Mouse (Mus musculus): Measurements from ENCODE around the gene Tmem259.

Gene Tmem259

DNA sequence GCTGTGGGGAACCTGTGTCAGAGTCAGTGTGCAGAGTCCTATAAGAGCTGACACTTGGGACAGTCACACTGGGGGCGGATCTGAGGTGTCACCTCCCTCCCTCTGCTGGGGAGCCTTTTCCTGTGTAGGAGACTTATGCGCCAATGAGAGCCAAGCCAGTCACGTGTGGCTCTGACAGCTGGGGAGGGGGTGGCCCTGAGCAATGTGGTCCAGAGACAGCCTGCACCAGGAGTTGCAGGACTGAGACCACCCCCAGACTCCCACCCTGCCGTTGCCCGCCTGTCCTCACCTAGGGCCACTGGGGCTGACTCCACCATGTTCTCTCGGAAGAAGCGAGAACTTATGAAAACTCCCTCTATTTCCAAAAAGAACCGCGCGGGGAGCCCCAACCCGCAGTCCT lies 32.4 kb upstream of the Tmem259 start, which contains the start of gene Arhgap45:
Arhgap45 (plus strand) TSS at position 143 of the 400 bp plus-strand sequence.
- DNase-seq (ENCODE audit: extremely low spot score, low spot score): no peak

DNA sequence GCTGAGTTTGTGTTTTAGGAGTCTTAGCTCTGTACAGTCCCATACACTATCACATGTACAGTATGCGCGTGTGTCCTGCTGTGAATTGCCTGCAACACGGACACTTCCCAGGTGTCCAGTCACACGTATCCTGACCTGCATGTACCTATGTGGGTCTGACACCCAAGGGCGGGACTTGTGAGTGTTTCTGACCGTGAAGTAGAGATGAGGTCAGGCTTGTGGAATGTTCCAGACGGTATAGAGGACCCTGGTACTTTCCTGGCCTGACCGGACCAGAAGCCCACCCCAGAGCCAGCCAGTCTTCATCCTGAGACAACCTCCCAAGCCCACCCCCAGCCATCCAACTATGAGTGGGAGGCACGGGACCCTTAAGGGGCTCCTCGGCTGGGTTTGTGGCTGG lies 31.5 kb upstream of the Tmem259 start:
- DNase-seq (ENCODE audit: extremely low spot score, low spot score): no peak

DNA sequence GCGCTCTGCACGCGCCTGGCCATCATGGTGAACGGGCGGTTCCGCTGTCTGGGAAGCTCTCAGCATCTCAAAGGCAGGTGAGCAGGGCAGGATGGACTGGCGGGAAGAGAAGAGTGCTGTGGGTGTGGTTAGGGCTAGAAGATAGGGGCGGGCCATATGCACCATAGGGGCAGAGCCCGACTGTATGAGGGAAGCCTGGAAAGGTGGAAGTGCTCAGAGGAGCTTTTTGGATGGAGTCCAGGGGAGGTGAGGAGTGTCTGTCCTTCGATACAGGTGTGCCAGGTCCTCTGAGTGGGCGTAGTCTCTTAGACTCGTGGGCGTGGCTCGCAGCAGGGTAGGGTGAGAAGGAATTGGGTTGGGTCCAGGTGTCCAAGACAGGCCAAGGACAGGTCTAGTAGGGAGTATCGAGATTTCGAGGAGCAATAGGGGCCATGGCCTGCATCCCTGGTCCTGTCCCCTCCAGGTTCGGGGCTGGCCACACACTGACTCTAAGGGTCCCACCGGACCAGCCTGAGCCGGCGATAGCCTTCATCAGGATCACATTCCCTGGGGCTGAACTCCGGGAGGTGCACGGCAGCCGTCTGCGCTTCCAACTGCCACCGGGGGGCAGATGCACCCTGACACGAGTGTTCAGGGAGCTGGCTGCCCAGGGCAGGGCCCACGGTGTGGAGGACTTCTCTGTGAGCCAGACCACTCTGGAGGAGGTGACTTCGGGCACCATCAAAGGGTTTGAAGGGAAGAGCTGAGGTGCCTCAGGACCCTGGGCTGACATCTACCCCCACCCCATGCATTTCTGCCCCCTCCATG lies 30.6 kb upstream of the Tmem259 start:
- DNase-seq (ENCODE audit: extremely low spot score, low spot score): no peak

DNA sequence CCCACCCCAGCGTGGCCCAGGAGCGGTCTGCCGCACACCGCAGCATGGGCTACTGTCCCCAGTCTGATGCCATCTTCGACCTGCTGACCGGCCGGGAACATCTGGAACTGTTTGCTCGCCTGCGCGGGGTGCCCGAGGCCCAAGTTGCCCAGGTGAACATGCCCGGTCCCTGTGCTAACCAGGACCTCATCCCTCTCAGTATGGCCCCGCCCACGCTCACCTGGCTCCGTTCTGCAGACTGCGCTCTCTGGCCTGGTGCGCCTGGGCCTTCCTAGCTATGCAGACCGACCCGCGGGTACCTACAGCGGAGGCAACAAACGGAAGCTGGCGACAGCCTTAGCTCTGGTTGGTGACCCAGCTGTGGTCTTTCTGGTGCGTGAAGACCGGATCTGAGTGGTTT lies 29.5 kb upstream of the Tmem259 start:
- no peak for DNase-seq (ENCODE audit: extremely low spot score, low spot score)

DNA sequence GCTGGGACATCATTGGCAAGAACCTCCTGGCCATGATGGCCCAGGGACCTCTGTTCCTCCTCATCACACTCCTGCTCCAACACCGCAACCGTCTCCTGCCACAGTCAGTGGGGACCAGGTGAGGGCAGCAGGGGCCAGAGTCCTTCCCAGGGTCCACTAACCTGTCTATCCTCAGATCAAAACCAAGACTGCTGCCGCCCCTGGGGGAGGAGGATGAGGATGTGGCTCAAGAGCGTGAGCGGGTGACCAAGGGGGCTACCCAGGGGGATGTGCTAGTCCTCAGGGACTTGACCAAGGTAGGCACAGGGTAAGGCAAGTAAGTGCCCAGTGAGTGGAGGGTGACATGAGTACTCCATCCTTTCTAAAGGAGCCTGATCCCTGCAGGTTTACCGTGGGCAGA lies 27.6 kb upstream of the Tmem259 start:
- DNase-seq (ENCODE audit: extremely low spot score, low spot score): no peak

DNA sequence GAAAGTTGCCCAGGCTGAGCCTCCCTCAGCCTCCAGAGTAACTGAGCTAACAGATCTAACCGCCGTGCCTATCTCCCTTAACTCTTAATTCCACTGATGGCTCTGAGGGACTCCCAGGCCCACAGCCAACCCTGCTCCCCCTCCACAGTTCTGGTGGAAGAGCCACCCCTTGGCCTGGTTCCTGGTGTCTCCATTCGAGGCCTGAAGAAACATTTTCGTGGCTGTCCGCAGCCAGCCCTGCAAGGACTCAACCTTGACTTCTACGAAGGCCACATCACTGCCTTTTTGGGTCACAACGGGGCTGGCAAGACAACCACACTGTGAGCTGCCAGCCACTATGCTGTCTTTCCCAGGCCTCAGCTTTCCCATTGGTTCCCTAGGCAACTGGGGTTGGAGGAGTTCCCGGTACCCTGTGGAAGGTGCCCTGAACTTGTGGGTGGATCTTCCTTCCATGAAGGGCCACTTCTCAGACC lies 20.1 kb upstream of the Tmem259 start:
- DNase-seq (ENCODE audit: extremely low spot score, low spot score): no peak

DNA sequence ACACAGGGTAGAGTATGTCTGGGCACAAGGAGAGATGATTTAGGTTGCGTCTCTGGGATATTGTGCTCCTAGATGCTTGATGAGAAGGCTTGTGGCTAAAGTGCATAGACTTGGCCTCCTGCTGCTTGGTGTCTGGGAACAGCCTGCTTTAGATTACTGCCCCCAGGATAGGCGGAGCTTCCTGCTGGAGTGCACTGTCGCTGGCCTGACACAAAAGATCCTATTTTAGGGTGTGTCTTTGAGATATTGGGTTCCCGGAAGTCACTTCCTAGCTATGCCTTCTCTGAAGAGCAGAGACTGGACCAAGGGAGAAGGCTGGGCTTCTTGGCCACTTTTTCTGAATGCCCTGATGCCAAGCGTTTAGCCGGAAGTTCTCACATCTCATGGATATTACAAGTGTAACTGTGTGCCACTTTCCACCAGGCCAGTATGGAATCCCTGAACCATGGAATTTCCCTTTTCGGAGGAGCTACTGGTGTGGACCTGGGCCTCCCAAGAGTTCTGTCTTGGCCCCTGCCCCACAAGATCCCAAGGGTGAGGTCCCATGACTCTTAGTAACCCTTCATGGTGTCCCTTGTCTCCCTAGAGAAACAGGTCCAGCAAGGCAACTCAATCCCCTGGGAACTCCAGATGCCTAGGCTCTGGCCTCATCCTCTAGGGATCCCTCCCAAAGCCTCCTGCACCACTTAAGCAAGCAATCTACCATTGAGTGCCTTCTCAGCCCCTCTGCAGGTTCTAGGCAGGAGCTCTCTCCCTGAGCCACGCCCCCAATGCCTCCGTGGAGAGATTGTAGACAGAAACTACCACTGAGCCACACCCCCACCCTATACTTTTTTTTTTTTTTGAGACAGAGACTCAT lies 19.5 kb upstream of the Tmem259 start:
- no peak for DNase-seq (ENCODE audit: extremely low spot score, low spot score)

DNA sequence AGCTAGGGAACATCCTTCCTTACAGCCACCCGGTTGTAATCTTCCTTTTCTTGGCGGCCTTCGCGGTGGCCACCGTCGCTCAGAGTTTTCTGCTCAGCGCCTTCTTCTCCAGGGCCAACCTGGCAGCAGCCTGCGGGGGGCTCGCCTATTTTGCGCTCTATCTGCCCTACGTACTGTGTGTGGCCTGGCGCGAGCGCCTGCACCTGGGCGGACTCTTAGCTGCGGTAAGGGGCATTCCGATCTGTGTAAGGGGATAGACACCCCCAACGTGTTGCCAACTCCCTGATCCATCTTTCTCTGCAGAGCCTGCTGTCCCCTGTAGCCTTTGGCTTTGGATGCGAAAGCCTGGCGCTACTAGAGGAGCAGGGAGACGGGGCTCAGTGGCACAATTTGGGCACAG lies 18.7 kb upstream of the Tmem259 start:
- DNase-seq (ENCODE audit: extremely low spot score, low spot score): no peak

DNA sequence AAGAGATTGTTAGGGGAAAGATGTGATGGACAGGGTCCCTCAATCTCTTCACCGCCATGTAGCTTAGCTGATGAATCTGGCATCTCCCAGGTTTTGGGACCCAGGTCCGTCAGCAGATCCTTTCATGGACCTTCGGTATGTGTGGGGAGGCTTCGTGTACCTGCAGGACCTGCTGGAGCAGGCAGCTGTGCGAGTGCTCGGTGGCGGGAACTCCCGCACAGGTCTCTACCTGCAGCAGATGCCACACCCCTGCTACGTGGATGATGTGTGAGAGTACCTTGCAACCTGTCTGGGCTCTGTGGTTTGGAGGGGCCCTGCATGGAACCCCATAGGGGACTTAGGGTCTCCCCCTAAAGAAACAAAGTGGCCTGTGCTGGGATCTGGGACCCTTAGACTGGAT lies 17.8 kb upstream of the Tmem259 start:
- DNase-seq (ENCODE audit: extremely low spot score, low spot score): no peak

DNA sequence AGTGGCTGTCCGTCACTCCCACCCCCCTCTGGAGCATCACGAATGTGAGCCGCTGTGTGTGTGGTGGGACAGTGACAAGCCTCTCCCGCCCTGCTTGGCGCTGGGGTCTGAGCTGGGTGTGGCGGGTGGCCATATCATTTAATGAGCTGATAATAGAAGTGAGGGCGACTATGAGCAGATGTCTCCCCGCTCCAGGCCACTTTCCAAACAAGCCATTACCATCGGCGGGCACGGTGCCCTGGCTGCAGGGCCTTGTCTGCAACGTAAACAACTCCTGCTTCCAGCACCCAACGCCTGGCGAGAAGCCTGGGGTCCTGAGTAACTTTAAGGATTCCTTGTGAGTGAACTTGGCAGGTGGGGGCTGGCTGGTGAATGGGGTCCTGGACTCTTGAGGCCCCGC lies 13.7 kb upstream of the Tmem259 start:
- DNase-seq (ENCODE audit: extremely low spot score, low spot score): no peak

DNA sequence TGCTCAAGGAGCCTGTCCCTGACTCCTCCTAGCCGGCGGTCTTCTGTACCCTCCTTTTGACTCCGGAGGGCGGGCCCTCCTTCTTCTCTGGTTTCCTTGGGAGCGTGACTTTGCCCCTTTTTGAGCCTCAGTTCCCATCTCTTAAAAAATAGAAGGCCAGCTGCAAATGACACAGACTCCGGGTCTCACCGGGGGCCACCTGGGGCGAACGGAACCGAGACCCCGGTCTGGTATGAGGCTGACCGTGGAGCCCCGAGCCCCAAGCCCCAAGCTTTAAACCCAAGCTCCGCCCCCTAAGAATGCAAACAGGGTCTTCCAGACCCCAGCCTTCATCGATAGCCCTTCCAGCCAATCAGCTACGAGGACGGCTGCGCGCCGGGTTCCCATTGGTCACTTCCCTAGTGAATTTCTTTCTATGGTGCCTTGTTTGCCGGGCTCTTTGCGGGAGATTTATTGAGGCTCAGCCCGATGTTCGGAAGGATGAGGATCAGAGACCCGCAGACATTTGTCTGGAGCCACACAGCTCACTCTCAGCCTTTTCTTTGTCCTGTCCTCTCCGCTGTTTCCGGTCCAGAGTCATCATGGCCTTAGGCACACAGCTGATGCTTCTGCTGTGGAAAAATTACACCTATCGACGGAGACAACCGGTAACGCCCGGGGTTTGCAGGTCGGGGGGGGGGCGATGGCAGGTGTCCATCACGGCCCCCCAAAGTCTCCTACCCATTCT lies 13.1 kb upstream of the Tmem259 start:
- DNase-seq (ENCODE audit: extremely low spot score, low spot score): peak; percentile 92

DNA sequence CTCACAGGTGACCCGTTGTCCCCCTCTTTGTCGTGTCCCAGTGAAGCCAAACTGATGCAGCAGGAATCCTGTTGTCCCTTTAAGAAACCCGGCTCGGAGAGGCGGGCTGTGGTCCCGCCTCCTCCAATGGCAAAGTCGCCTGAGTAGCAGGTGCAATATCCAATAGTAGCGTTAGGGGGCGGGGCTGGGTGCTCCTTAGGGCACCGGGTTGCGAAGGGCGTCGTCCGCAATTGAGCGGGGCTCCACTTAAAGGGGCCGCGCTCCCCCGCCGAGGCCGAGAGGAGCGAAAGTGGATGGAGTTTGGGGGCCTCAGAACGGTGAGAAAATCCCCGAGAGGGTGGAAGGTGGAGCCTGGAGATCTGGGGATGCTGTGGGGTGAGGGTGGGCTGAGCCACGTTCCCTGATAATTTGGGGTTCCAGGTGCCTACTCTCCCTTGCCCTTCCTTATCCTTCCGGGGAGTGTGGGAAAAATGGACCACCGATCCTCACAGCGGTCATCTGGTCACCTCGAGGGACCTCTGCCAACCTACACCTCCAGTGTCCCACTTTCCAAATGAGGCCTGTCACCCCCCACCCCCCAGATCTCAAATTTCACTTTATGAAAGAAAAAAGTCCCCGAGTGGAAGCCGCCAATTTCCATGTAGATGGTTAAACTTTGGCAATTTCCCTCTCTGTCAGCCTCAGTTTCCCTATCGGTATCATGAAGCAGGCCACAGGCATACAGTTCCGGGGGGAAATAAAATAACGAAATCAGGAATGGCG lies 12.3 kb upstream of the Tmem259 start, which contains the start of gene Abca7:
Abca7 (plus strand) TSS at position 223 of the 762 bp plus-strand sequence.
- peak; percentile 95 for DNase-seq (ENCODE audit: extremely low spot score, low spot score)

DNA sequence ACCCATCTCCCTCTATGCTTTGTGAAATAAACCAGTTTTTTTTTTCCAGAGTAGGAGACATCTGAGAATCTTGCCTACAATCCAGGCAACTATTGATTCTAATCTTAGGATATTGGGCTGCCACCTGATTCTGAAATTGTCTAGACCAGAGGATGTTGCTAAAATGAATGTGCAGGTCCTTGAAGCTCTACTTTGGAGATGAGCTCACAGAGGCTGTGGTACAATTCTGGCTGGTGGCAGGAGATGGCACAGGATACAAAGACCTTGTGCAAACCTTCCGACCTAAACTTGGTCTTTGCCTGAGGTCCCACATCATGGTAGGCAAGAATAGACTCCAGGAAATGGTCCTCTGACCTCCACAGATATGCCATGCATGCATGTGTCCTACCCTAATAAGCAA lies 11.5 kb upstream of the Tmem259 start:
- DNase-seq (ENCODE audit: extremely low spot score, low spot score): no peak

DNA sequence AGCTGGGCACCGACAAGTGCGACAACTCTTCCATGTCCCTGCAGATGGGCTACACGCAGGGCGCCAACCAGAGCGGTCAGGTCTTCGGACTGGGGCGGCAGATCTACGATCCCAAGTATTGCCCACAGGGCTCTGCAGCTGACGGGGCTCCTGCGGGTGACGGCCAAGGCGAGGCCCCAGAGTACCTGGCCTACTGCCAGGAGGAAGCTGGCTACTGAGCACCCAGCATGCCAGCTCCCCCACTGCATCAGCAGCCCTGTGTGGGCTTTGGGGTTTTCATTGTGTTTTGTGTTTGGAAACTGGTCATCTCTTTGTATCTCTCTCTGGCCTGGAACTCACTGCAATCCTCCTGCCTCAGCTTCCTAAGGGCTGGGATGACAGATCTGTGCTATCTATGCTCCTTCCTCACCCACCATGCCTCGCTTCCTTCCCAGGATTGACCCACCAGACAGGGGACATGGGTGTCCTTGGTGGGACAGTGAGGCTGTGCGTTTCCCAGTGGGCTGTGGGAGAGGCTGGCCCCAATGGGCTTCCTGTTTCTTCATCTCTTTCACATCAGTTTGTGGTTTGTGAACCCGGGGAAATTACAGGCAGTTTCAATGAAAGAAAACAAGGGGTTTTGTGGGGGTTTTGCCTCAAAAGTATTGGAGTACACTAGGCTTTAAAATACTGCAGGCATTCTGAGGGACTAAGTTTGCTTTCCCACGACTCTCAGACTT lies 10.4 kb upstream of the Tmem259 start:
- DNase-seq (ENCODE audit: extremely low spot score, low spot score): no peak

DNA sequence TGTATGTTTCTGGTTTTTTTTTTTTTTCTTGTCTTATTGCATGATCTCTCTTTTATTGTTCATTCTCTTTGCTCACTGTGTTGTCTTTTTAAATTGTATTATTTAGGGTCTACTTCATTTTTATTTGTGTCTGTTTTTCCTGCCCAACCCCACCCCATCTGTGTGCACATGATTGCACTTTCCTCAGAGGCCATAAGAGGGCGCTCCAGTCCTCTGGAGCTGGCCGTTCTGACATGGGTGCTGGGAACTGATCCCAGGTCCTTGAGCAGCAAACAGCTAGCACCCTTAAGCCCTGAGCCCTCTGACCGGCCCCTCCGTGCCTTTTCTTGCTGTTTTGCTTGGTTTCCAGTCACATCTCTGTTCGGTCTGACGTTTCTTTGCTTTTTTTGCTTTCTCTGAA lies 7.4 kb upstream of the Tmem259 start:
- DNase-seq (ENCODE audit: extremely low spot score, low spot score): no peak

DNA sequence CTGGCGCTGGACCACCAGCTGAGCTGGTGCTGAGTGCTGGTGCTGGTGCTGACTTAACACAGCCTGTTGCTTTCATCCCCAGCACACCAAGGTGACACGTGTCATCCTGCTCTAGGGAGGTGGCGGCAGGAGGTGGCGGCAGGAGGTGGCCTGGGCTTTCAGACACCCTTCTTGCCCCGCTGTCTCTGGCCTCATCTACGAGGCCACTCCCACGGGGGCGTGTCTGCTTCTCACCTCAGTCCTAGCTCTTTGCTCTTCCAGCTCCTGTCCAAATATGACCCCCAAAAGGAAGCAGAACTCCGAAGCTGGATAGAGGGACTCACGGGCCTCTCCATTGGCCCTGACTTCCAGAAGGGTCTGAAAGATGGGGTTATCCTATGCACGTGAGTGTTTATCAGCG lies 7.0 kb upstream of the Tmem259 start:
- DNase-seq (ENCODE audit: extremely low spot score, low spot score): no peak

DNA sequence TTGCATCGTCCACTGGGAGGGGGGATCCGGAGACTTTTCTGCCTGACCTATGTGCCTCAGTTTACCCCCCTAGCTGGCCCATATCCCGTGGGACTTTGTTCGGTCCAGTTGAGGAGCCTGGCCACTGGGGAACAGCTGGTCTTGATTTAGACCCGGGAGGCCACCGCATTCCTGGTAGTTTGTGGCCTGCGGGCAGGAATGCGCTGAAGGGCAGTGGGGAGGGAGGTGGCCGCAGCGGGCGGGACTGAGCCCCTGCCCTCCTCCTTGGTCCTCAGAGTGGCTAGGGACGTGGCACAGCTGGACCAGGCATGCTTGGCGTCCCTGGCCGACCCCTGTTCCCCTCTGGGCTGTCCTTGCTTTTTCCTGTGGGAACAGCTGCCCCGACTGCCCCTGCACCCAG lies 5.7 kb upstream of the Tmem259 start:
- DNase-seq (ENCODE audit: extremely low spot score, low spot score): peak; percentile 58

DNA sequence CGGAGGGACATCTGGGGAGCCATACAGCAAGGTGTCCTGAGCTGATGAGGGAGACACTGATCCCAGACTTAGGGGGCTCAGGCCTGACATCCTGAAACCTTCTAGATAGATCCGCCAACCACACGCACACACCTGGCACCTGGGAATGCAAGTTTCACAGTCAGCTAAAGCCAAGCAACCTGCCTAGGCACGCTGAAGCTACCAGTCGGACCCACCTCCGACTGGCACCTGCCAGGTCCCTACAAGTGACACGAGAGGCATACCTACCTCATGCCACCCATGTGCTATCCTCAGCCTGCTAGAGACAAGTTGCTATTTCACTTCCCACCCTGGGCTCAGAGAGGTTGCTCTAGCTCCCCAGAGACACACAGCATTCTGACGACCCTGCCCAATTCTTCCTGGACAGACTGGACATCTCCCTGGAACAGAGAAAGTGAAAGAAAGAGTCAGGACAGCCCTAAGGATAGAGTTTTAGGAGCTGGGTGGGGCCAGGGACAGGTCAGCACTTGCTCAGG lies 5.2 kb upstream of the Tmem259 start:
- no peak for DNase-seq (ENCODE audit: extremely low spot score, low spot score)

DNA sequence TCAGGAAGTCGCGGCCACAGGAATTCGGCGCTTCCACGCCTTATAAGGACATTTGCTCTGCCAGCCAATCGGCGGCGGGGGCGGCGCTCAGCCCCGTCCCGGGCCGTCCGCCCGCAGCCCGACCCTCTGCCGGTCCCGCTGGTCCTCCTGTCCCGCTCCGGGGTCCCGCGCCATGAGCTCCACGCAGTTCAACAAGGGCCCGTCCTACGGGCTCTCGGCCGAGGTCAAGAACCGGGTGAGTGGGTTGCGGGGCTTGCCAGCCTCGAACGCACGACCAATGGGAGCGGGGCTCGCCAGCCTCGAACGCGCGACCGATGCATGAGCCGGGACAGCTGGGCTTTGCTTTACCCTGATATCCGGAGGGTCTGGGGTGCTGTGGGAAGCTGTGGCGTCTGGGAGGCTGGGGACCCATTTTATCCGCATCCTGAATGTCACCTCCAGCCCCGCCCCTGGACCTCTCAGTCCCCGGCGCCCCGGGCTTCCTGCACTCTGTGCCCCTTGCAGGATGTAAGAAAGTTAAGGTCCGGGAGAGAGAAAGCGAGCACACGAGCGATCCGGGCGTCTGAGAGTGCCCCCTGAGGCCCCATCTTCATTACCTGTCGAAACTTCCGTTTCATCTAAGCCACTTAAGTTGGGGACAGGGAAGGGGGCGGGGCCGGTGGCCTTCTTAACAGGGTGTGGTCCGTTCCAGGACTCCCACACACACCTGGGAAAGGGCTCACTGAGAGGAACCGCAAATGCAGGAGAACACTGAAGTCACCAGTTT lies 4.6 kb upstream of the Tmem259 start, which contains the start of gene Cnn2:
Cnn2 (plus strand) TSS at position 79 of the 766 bp plus-strand sequence.
- DNase-seq (ENCODE audit: extremely low spot score, low spot score): peak; percentile 73

All from neural tube, embryonic 10.5 days (tissue).